Mouse (Mus musculus) CH12.LX (cell line): ENCODE measurements around the gene Cfap44. TPM values are rescaled to one million over a fixed set of nuclear protein-coding genes. Genes with fewer than 3 reads are reported as not detected.

Source experiments
- DNase-seq: peaks from one replicate; pipeline ENCODE4 v3.0.0-alpha.2; 2013; ENCODE audit errors: extremely low read depth
- H3K27ac ChIP-seq: 2 replicates; pipeline ENCODE4 v1.5.1; 2012; ENCODE audit warnings: low read depth, mild to moderate bottlenecking, control low read depth, moderate library complexity; ENCODE audit not compliant: insufficient read depth
- H3K27me3 ChIP-seq: replicated peaks from 2 replicates; pipeline ENCODE3; 2012; ENCODE audit warnings: inconsistent platforms
- H3K36me3 ChIP-seq, 2 experiments: replicated peaks in 1 of 2; 2 replicates each; pipeline versions ENCODE3 to v1.6.1; 2012; ENCODE audit warnings: inconsistent platforms in 1 of 2, low read length in 1 of 2, mild to moderate bottlenecking in 1 of 2, mixed read lengths in 1 of 2, moderate library complexity in 1 of 2; ENCODE audit not compliant: control insufficient read depth in 1 of 2, insufficient read depth in 1 of 2
- H3K4me1 ChIP-seq, 2 experiments: 2 replicates each; pipeline ENCODE4 v1.6.1; 2012; ENCODE audit warnings: inconsistent platforms in 1 of 2, moderate library complexity in 1 of 2; ENCODE audit not compliant: insufficient read depth in 2 of 2, control insufficient read depth in 1 of 2
- H3K4me2 ChIP-seq: 2 replicates; pipeline ENCODE4 v1.6.1; 2012; ENCODE audit warnings: low read depth, mild to moderate bottlenecking, control low read depth; ENCODE audit not compliant: poor library complexity, insufficient read depth, severe bottlenecking
- H3K4me3 ChIP-seq, 3 experiments: fragments of 150-350 bp in 1 of 3; sonication (generic) in 1 of 3; replicated peaks in 1 of 3; 2 replicates each; pipeline versions ENCODE3 to v1.5.1; 2011 to 2012; ENCODE audit warnings: low read depth in 2 of 3, low read length in 2 of 3, mild to moderate bottlenecking in 2 of 3, moderate library complexity in 2 of 3, control low read depth in 1 of 3, improper control_type of control experiment in 1 of 3, inconsistent platforms in 1 of 3, mixed read lengths in 1 of 3; ENCODE audit not compliant: poor library complexity in 1 of 3
- H3K79me2 ChIP-seq: replicated peaks from 2 replicates; pipeline ENCODE4 v1.6.1; 2012; ENCODE audit warnings: mild to moderate bottlenecking, moderate library complexity; ENCODE audit not compliant: control insufficient read depth, poor library complexity, insufficient read depth, severe bottlenecking; ENCODE audit errors: extremely low read depth
- H3K9ac ChIP-seq: 2 replicates; pipeline ENCODE4 v1.6.1; 2012; ENCODE audit warnings: low read depth, mild to moderate bottlenecking, control low read depth, moderate library complexity; ENCODE audit not compliant: insufficient read depth
- H3K9me3 ChIP-seq: replicated peaks from 2 replicates; pipeline ENCODE3; 2012; ENCODE audit warnings: low read length, inconsistent platforms, mixed read lengths
- BHLHE40 ChIP-seq: IDR thresholded peaks from 2 replicates; pipeline ENCODE4 v1.6.1; 2011; ENCODE audit warnings: mild to moderate bottlenecking, low read depth, low read length, improper control_type of control experiment
- ELF1 ChIP-seq: IDR thresholded peaks from 2 replicates; pipeline ENCODE4 v1.6.1; 2014; ENCODE audit warnings: low read depth, mild to moderate bottlenecking, inconsistent platforms, low read length, improper control_type of control experiment
- EP300 ChIP-seq: IDR thresholded peaks from 2 replicates; pipeline ENCODE4 v1.6.1; 2011; ENCODE audit warnings: low read length, improper control_type of control experiment
- HCFC1 ChIP-seq: IDR thresholded peaks from 2 replicates; pipeline ENCODE4 v1.6.1; 2012; ENCODE audit warnings: low read depth, mild to moderate bottlenecking, inconsistent platforms, low read length, improper control_type of control experiment
- JUN ChIP-seq: IDR thresholded peaks from 2 replicates; pipeline ENCODE4 v1.6.1; 2011; ENCODE audit warnings: low read depth, mild to moderate bottlenecking, low read length, improper control_type of control experiment, moderate library complexity; ENCODE audit not compliant: insufficient read depth
- KAT2A ChIP-seq: IDR thresholded peaks from 2 replicates; pipeline ENCODE4 v1.6.1; 2012; ENCODE audit warnings: low read length, improper control_type of control experiment, inconsistent platforms; ENCODE audit not compliant: insufficient replicate concordance
- MAZ ChIP-seq: IDR thresholded peaks from 2 replicates; pipeline ENCODE4 v1.6.1; 2012; ENCODE audit warnings: low read depth, mild to moderate bottlenecking, inconsistent platforms, low read length, improper control_type of control experiment, moderate library complexity
- MXI1 ChIP-seq: IDR thresholded peaks from 2 replicates; pipeline ENCODE4 v1.6.1; 2011; ENCODE audit warnings: mild to moderate bottlenecking, low read depth, low read length, improper control_type of control experiment
- NELFE ChIP-seq: IDR thresholded peaks from 2 replicates; pipeline ENCODE4 v1.6.1; 2011; ENCODE audit warnings: low read depth, low read length, improper control_type of control experiment
- PAX5 ChIP-seq: IDR thresholded peaks from 2 replicates; pipeline ENCODE4 v1.6.1; 2012; ENCODE audit warnings: low read length, inconsistent platforms, mixed read lengths
- POLR2A ChIP-seq: IDR thresholded peaks from 2 replicates; pipeline ENCODE4 v1.6.1; 2011; ENCODE audit warnings: low read depth, mild to moderate bottlenecking, improper control_type of control experiment, low read length
- RAD21 ChIP-seq: IDR thresholded peaks from 2 replicates; pipeline ENCODE4 v1.6.1; 2011; ENCODE audit warnings: low read depth, mild to moderate bottlenecking, low read length, improper control_type of control experiment, moderate library complexity
- TCF12 ChIP-seq: IDR thresholded peaks from 2 replicates; pipeline ENCODE4 v1.6.1; 2014; ENCODE audit warnings: low read depth, mild to moderate bottlenecking, inconsistent platforms, low read length, improper control_type of control experiment
- UBTF ChIP-seq: IDR thresholded peaks from 2 replicates; pipeline ENCODE4 v1.6.1; 2012; ENCODE audit warnings: low read depth, mild to moderate bottlenecking, inconsistent platforms, low read length, improper control_type of control experiment, moderate library complexity
- ZNF384 ChIP-seq: IDR thresholded peaks from 2 replicates; pipeline ENCODE4 v1.6.1; 2012; ENCODE audit warnings: low read depth, low read length, improper control_type of control experiment, inconsistent platforms
- dilution Hi-C: fragments of 300-500 bp; cut with MboI; formaldehyde crosslinking; loops from 2 replicates; pipeline ENCODE4 v1.14.3; 2020; ENCODE audit warnings: low sequenced_read_pairs; ENCODE audit not compliant: extremely low pct_unique_long_range_greater_than_20kb, extremely low pct_ligation_motif_present
- in situ Hi-C: fragments of 300-500 bp; cut with MboI; formaldehyde crosslinking; loops from 3 replicates; pipeline ENCODE4 v1.14.3; 2019; ENCODE audit warnings: low sequenced_read_pairs, low pct_ligation_motif_present, low pct_unique_long_range_greater_than_20kb, mixed read lengths
- polyA plus RNA-seq: library from polyadenylated mRNA; unstranded; fragments of >175 nt; gene quantifications from 2 replicates; pipeline ENCODE4 v1.2.1, GENCODE M21; 2012; ENCODE audit warnings: low read depth; ENCODE audit not compliant: insufficient read length
- total RNA-seq, 2 experiments: library from RNA; depleted of rRNA; stranded (reverse); fragments of 300-350 nt in 1 of 2; fragments of >200 nt in 1 of 2; gene quantifications; 2 replicates each; pipeline ENCODE4 v1.2.3; 2012 to 2014

Gene Cfap44
- total and polyA plus RNA-seq, 3 experiments: not detected

DNA sequence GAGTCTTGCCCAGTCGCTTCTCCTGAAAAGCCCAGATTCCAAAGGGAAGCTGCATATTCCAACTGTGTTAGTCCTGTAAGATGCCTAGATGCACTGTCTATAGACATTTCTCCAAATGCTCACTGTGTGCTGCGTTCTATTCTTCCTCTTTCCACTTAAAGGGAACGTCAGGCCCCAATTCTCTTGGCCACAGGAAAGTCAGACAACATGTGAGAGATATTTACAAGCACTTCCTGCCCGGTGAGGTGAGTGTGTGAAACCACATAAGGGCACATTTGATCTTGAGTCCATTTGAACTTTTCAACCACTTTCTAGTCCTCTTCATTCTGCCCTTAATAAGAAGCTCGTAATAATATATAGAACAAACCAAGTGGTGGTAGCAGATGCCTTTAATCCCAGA is 113.4 kb downstream of the Cfap44 start:
- TF ChIP-seq TCF12 (no peak), JUN (no peak), UBTF (no peak)
- Histone ChIP-seq H3K79me2 (no peaks in the 10 kb centered on the region), H3K36me3 (peaks cover 0 to 25% of the 10 kb centered on the region in 2 experiments), H3K4me2 (no peak overlapping the region), H3K9me3 (peaks cover 6% of the 10 kb centered on the region), H3K27ac (no peak overlapping the region), H3K4me3 (no peak overlapping the region), H3K4me1 (peaks cover 0 to 25% of the 10 kb centered on the region in 2 experiments; a peak in 3 of 4 replicates), H3K27me3 (no peaks in the 10 kb centered on the region), H3K9ac (no peak overlapping the region)
- peak; percentile 50 for DNase-seq
- in situ Hi-C loops: no loop called here
- dilution Hi-C loops: no loop called here

DNA sequence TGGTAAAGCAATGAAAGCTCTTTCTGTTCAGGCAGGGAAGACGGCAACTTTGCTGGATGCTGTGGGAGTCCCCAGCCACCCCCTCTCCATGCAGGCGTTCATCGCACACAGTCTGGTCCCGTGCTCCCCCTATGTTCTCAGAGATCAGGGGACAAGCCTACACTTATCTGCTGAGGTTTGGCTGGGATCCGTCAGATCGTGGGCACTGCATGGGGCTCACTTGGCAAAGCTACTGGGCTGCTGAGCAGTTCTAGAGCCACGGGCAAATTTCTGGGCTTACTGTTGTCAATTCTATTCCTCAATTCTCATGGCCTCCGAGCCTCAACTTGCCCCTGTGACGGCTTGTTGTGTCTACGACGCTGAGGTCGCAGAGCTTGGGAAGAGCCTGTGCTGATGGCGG is 114.2 kb downstream of the Cfap44 start:
- H3K79me2 ChIP-seq: no peaks in the 10 kb centered on the region
- H3K4me3 ChIP-seq: no peak overlapping the region
- peaks cover 6% of the 10 kb centered on the region for H3K9me3 ChIP-seq
- H3K4me1 ChIP-seq: peaks cover 0 to 22% of the 10 kb centered on the region in 2 experiments; a peak in 2 of 4 replicates
- dilution Hi-C loops: no loop called here
- DNase-seq: no peak
- no peak overlapping the region for H3K27ac ChIP-seq
- no peak overlapping the region for H3K4me2 ChIP-seq
- TF ChIP-seq EP300 (no peak), ELF1 (no peak), PAX5 (no peak), NELFE (no peak), HCFC1 (no peak), MAZ (no peak), ZNF384 (no peak), MXI1 (no peak), BHLHE40 (no peak), POLR2A (no peak), KAT2A (no peak), RAD21 (no peak)
- TF ChIP-seq, all 38 proteins: peak for 0
- Histone ChIP-seq H3K9ac (no peak overlapping the region), H3K36me3 (peaks cover 0 to 17% of the 10 kb centered on the region in 2 experiments), H3K27me3 (no peaks in the 10 kb centered on the region)
- in situ Hi-C loops: no loop called here
